Mouse (Mus musculus) limb, embryonic 14.5 days (tissue): ENCODE data around the gene Galnt10. TPM values are rescaled to one million over a fixed set of nuclear protein-coding genes. Genes with fewer than 3 reads are reported as not detected.

Source experiments
- ATAC-seq: fragments of 200-750 bp; cut with Nextera tagmentation; 2 replicates; pipeline ENCODE4 v1.8.0; 2017; ENCODE audit warnings: low read depth, moderate number of reproducible peaks, moderate TSS enrichment; ENCODE audit not compliant: low FRiP score
- DNase-seq: peaks from one replicate; pipeline ENCODE4 v3.0.0-alpha.2; 2015; ENCODE audit warnings: low spot score
- H3K27ac ChIP-seq: fragments of 300-500 bp; sonication (generic); replicated peaks from 2 replicates; pipeline ENCODE4 v1.5.1; 2014; ENCODE audit warnings: low read depth, mild to moderate bottlenecking, low read length, moderate library complexity, mixed read lengths
- H3K27me3 ChIP-seq: fragments of 300-500 bp; sonication (generic); 2 replicates; pipeline ENCODE4 v1.6.1; 2014; ENCODE audit warnings: low read length, mixed read lengths; ENCODE audit not compliant: control insufficient read depth, insufficient read depth
- H3K36me3 ChIP-seq: fragments of 300-500 bp; sonication (generic); 2 replicates; pipeline ENCODE4 v1.6.1; 2014; ENCODE audit warnings: mild to moderate bottlenecking, low read length, moderate library complexity, mixed read lengths; ENCODE audit not compliant: control insufficient read depth, insufficient read depth
- H3K4me1 ChIP-seq: fragments of 300-500 bp; sonication (generic); 2 replicates; pipeline ENCODE4 v1.6.1; 2014; ENCODE audit warnings: antibody characterized with exemption, low read length, mixed read lengths; ENCODE audit not compliant: control insufficient read depth, insufficient read depth
- H3K4me2 ChIP-seq: fragments of 300-500 bp; sonication (generic); replicated peaks from 2 replicates; pipeline ENCODE4 v1.6.1; 2014; ENCODE audit warnings: low read depth, mild to moderate bottlenecking, low read length, moderate library complexity; ENCODE audit not compliant: severe bottlenecking
- H3K4me3 ChIP-seq: fragments of 300-500 bp; sonication (generic); replicated peaks from 2 replicates; pipeline ENCODE4 v1.5.1; 2014; ENCODE audit warnings: low read length
- H3K9ac ChIP-seq: fragments of 300-500 bp; sonication (generic); 2 replicates; pipeline ENCODE4 v1.6.1; 2014; ENCODE audit warnings: mild to moderate bottlenecking, low read depth, low read length, moderate library complexity; ENCODE audit not compliant: severe bottlenecking
- H3K9me3 ChIP-seq: fragments of 300-500 bp; sonication (generic); 2 replicates; pipeline ENCODE4 v1.6.1; 2016; ENCODE audit warnings: low read length; ENCODE audit not compliant: control insufficient read depth
- POLR2A ChIP-seq: fragments of 200-500 bp; IDR thresholded peaks from 2 replicates; pipeline ENCODE4 v1.8.0; 2012; ENCODE audit warnings: inconsistent platforms, mild to moderate bottlenecking, moderate library complexity, borderline replicate concordance; ENCODE audit not compliant: insufficient read depth, insufficient read length; ENCODE audit errors: extremely low read depth
- WGBS: fragments of 180-500 bp; shearing (Covaris S2); extraction: QIAGEN DNeasy Blood & Tissue Kit; methylation state at CpG from one replicate; pipeline ENCODE4 v1.1.7; 2014; 5-methylcytosine and 5-hydroxymethylcytosine counted together
- polyA plus RNA-seq, 2 experiments: library from polyadenylated mRNA; depleted of rRNA in 1 of 2; stranded (reverse) in 1 of 2; unstranded in 1 of 2; fragments of >200 nt; fragmentation: Nextera tagmentation in 1 of 2; extraction: Ambion mirVana in 1 of 2; gene quantifications; 2 replicates each; pipeline versions ENCODE4 v1.2.1 to v1.2.3; 2012 to 2014

Gene Galnt10
- polyA plus RNA-seq, 2 experiments = 24.4 to 26.5 TPM

GRCm38 (mm10) chr11:57646416-57646815, 1.2 kb downstream of the Galnt10 start:
- H3K4me2 ChIP-seq = peak overlapping the region; percentile 84
- H3K9ac ChIP-seq = peak overlapping the region; percentile 85; the same call in 1 of the 2 replicates
- no peak for TF ChIP-seq POLR2A
- 33% methylated on average over 1 of the region's 1 CpGs for WGBS
- no peak for ATAC-seq
- H3K4me1 ChIP-seq = peaks cover 34% of the 10 kb centered on the region
- DNase-seq = no peak
- no peaks in the 10 kb centered on the region for H3K27me3 ChIP-seq
- H3K9me3 ChIP-seq = no peaks in the 10 kb centered on the region
- no peaks in the 10 kb centered on the region for H3K36me3 ChIP-seq
- H3K27ac ChIP-seq = no peak overlapping the region
- peak overlapping the region; percentile 86 for H3K4me3 ChIP-seq

- Histone ChIP-seq H3K4me2 (peak overlapping the region; percentile 84), H3K27ac (no peak overlapping the region), H3K9me3 (no peaks in the 10 kb centered on the region), H3K9ac (0 out of 2 replicates have a peak overlapping the region, but pooled peaks have one; percentile 85), H3K27me3 (no peaks in the 10 kb centered on the region), H3K4me3 (peak overlapping the region; percentile 86), H3K4me1 (peaks cover 36% of the 10 kb centered on the region), H3K36me3 (no peaks in the 10 kb centered on the region)
- DNase-seq = no peak
- no peak for TF ChIP-seq POLR2A
- WGBS = 73% methylated on average over 8 of the region's 8 CpGs
- ATAC-seq = no peak
Observed at GRCm38 (mm10) chr11:57646940-57647339, 1.7 kb downstream of the Galnt10 start.

- Histone ChIP-seq H3K27me3 (no peaks in the 10 kb centered on the region), H3K4me1 (peaks cover 36% of the 10 kb centered on the region), H3K9me3 (no peaks in the 10 kb centered on the region), H3K4me2 (0 out of 2 replicates have a peak overlapping the region, but pooled peaks have one; percentile 8), H3K27ac (no peak overlapping the region), H3K9ac (no peak overlapping the region), H3K36me3 (no peaks in the 10 kb centered on the region), H3K4me3 (no peak overlapping the region)
- DNase-seq (no peak), ATAC-seq (no peak)
- TF ChIP-seq POLR2A = no peak
- WGBS = 67% methylated on average over 5 of the region's 5 CpGs
Observed at GRCm38 (mm10) chr11:57647446-57647845, 2.2 kb downstream of the Galnt10 start.

- TF ChIP-seq POLR2A = no peak
- H3K4me3 ChIP-seq = no peak overlapping the region
- no peak overlapping the region for H3K9ac ChIP-seq
- no peak for DNase-seq
- H3K4me1 ChIP-seq = peaks cover 36% of the 10 kb centered on the region
- WGBS = 90% methylated on average over 11 of the region's 11 CpGs
- H3K9me3 ChIP-seq = no peaks in the 10 kb centered on the region
- no peak overlapping the region for H3K27ac ChIP-seq
- no peaks in the 10 kb centered on the region for H3K27me3 ChIP-seq
- H3K36me3 ChIP-seq = no peaks in the 10 kb centered on the region
- no peak overlapping the region for H3K4me2 ChIP-seq
- no peak for ATAC-seq
Observed at GRCm38 (mm10) chr11:57648196-57648800, 3.1 kb downstream of the Galnt10 start.

- no peaks in the 10 kb centered on the region for H3K27me3 ChIP-seq
- H3K9ac ChIP-seq = no peak overlapping the region
- no peak overlapping the region for H3K27ac ChIP-seq
- ATAC-seq (no peak), DNase-seq (no peak)
- WGBS = 57% methylated on average over 4 of the region's 4 CpGs
- no peak overlapping the region for H3K4me2 ChIP-seq
- no peaks in the 10 kb centered on the region for H3K36me3 ChIP-seq
- H3K9me3 ChIP-seq = no peaks in the 10 kb centered on the region
- no peak overlapping the region for H3K4me3 ChIP-seq
- peaks cover 30% of the 10 kb centered on the region for H3K4me1 ChIP-seq
- no peak for TF ChIP-seq POLR2A
Observed at GRCm38 (mm10) chr11:57649269-57649668, 4.0 kb downstream of the Galnt10 start.
